Mouse (Mus musculus) gastrocnemius, postnatal 10 days (tissue): ENCODE results near the gene Irs1. TPM values are rescaled to one million over a fixed set of nuclear protein-coding genes. Genes with fewer than 3 reads are reported as not detected.

ENCODE experiments used
- DNase-seq: peaks from one replicate; pipeline ENCODE4 v3.0.0; 2021; ENCODE audit warnings: mixed read lengths
- total RNA-seq, 2 experiments: library from RNA; stranded (reverse); gene quantifications; 2 replicates each; pipeline ENCODE4 v1.2.3; 2021

The Irs1 gene
- total RNA-seq, 2 experiments from 2014 or later = 62.4 to 76.2 TPM

DNA sequence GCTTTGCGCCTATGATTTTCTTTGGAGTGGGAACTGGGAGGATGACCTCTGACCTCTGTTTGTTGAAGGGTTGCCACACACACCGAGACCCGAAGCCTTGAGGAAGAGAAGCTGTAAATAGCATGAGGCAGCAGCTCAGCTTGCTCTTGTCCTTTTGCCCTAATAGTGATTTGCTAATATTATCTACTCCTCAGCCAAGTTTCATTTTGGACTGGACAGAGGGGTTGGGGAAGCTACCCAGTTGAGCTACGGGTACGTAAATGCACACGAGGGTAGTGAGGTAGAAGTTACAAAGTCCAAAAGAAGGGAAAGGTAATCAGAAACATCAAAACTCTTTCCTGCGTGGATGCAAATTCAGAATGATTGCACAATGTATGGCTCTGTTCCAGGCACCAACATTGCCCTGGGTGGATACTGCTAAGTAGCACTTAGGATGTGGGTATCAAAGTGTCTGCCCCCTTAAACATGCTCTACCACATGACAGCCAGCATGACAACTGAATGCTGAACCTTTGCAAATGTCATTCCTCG is 107.2 kb downstream of the Irs1 start:
- no peak for DNase-seq

Other genes starting within 250 kb of the Irs1 start
- gene Gm9747, start 58.3 kb downstream of the Irs1 start, total RNA-seq = not detected
- gene Rhbdd1, start 25.0 kb upstream of the Irs1 start, total RNA-seq = 10 to 100 TPM; 12.2 to 13.2 TPM